Mouse (Mus musculus) central nervous system, embryonic 18 days (tissue): ENCODE results near the gene Selenoo. TPM values are rescaled to one million over a fixed set of nuclear protein-coding genes. Genes with fewer than 3 reads are reported as not detected.

Experiments
- polyA plus RNA-seq: library from polyadenylated mRNA; depleted of rRNA; stranded (reverse); fragments of >200 nt; gene quantifications from 2 replicates; pipeline ENCODE4 v1.2.3, GENCODE M21; 2012; rRNA removed

Selenoo gene
- 36.9 and 39.2 TPM in 2 replicates for polyA plus RNA-seq

GRCm38 (mm10) chr15:89088607-89089247, at the start of gene Selenoo:
Gene Selenoo, plus strand, starts transcription at chr15:89089084.

DNA sequence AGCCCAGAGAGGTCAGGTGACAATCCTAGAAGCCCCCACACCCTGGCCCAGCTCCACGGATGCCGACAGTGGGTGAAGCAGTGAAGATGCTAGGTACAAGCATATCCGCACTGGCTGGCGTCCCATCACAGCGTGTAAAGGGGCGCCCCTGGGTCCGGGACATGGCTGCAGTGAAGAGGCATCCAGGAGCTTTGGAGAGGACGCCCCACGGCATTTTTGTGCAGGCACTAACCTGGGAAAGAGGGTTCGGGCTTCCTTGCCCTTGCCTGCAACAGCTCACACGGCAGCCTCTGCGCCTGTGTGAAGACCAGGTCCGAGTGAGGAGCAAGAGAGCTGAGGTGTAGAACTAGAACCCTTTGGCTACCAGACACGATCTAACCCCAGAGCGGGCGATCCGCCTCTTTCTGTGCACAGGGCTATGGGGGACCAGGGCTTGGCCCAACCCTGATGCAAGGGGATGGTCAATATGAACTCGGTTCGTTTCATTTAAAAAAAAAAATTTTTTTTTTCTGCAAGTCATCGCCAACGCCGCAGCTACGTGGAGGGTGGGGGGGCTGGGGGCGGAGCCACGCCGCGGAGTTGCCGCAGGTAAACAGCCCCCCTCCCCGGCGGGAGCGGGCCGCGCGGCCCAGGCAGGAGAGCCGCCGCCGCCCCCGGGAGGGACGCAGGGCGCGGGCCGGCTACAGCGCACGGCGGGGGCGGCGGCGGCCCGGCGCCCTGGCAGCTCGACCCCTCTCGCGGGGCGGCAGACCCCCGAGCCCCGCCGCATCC, 29.5 kb upstream of the Selenoo start, which contains the start of gene Panx2:
Panx2 (plus strand) TSS at position 574 of the 771 bp plus-strand sequence.

GRCm38 (mm10) chr15:89074613-89075477, 14.0 kb upstream of the Selenoo start, which contains the start of gene Trabd:
Gene Trabd, plus strand, starts transcription at chr15:89075124.

GRCm38 (mm10) chr15:89122649-89123366, 33.9 kb downstream of the Selenoo start, which contains the start of gene Tubgcp6:
Gene Tubgcp6, minus strand, starts transcription at chr15:89123112.

GRCm38 (mm10) chr15:89128382-89129350, 39.8 kb downstream of the Selenoo start, which contains the start of gene Hdac10:
Gene Hdac10, minus strand, starts transcription at chr15:89128700.

GRCm38 (mm10) chr15:89140659-89141252, 51.9 kb downstream of the Selenoo start, which contains the start of gene Mapk12:
Gene Mapk12, minus strand, starts transcription at chr15:89140703.

DNA sequence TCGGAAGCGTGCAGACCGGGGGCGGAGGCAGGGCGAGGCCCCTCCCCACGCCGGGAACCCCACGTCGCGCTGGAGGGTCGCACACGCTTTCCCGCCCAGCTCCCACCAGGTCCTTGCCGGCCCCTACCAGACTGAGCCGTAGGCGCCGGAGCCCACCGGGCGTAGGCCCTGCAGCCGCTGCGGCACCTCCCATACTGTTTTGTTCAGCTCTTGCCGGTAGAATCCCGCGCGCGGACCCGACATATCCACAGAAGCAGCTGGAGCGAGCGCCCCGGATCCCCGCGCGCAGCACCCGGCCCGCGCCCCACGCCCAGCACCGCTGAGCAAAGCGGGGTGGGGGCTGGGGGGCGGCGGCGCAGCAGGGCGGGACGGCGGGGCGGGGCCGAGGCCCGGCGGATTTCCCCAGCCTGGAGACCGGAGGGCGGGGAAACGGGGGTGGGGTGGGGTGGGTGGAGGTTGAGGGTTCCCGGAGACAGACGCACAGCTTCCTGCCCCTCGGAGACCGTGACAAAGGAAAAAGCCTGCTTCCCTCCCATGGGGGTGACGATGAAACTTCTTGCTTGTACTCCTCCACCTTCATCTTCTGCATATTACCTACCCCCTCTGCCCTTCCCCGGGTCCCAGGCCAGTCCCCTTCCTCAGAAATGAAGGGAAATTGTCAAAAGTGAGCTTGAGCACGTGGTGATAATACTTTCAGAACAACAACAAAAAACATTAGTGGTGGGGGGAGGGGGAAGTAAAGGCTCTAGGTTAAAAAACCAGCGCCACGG, 60.6 kb downstream of the Selenoo start, which contains the start of gene Mapk11:
Mapk11 (minus strand) TSS at position 358 of the 770 bp plus-strand sequence.

Other genes with a start within 250 kb of the Selenoo start
- 14.1 and 15.1 TPM in 2 replicates for gene Pim3, start 226.9 kb upstream of the Selenoo start, polyA plus RNA-seq
- 0.54 and 0.68 TPM in 2 replicates for gene Ttll8, start 134.7 kb upstream of the Selenoo start, polyA plus RNA-seq
- 37.5 and 41.8 TPM in 2 replicates for gene Mlc1, start 110.1 kb upstream of the Selenoo start, polyA plus RNA-seq
- 0.03 TPM in 1 of 2 replicates, not detected in the other for gene Mov10l1, start 106.2 kb upstream of the Selenoo start, polyA plus RNA-seq
- gene Panx2, start 29.4 kb upstream of the Selenoo start, polyA plus RNA-seq = 25.8 and 31.2 TPM in 2 replicates
- 31.3 and 32.3 TPM in 2 replicates for gene Trabd, start 14.0 kb upstream of the Selenoo start, polyA plus RNA-seq
- gene Tubgcp6, start 34.0 kb downstream of the Selenoo start, polyA plus RNA-seq = 33.3 and 39.6 TPM in 2 replicates
- gene Hdac10, start 39.6 kb downstream of the Selenoo start, polyA plus RNA-seq = 59.9 and 61.6 TPM in 2 replicates
- 9.2 and 9.8 TPM in 2 replicates for gene Mapk12, start 51.6 kb downstream of the Selenoo start, polyA plus RNA-seq
- 58.0 and 67.9 TPM in 2 replicates for gene Mapk11, start 60.5 kb downstream of the Selenoo start, polyA plus RNA-seq
- 134 and 141 TPM in 2 replicates for gene Plxnb2, start 91.7 kb downstream of the Selenoo start, polyA plus RNA-seq
- 162 TPM in 2 replicates for gene Dennd6b, start 107.4 kb downstream of the Selenoo start, polyA plus RNA-seq
- gene Ppp6r2, start 122.5 kb downstream of the Selenoo start, polyA plus RNA-seq = 132 and 135 TPM in 2 replicates
- 149 and 165 TPM in 2 replicates for gene Sbf1, start 226.2 kb downstream of the Selenoo start, polyA plus RNA-seq
- gene Adm2, start 233.6 kb downstream of the Selenoo start, polyA plus RNA-seq = 0.07 TPM in 1 of 2 replicates, not detected in the other
- gene Miox, start 245.3 kb downstream of the Selenoo start, polyA plus RNA-seq = not detected in 2 replicates